Mouse (Mus musculus) lung, postnatal 4 days (tissue): ENCODE data around the gene Elane.

Experiments used
- DNase-seq, 2 experiments: peaks; one replicate each; pipeline ENCODE4 v3.0.0; 2021

The Elane gene

DNA sequence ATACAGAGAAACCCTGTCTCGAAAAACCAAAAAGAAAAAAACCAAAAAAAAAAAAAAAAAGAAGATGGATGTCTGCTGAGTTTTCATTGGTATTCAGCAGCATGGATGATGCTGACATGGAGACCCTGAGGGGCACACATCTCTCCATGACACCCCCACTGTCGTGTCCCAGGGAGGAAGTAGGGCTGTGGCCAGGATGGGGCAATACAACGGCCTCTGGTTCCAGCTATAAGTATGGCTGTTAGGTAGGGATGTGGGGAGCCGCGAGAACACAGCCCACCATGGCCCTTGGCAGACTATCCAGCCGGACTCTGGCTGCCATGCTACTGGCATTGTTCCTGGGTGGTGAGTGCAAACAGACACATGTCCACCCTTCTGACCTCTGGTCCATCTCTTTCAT lies at the start of gene Elane:
Elane (plus strand) TSS at position 194 of the 400 bp plus-strand sequence.
- DNase-seq: no peak

DNA sequence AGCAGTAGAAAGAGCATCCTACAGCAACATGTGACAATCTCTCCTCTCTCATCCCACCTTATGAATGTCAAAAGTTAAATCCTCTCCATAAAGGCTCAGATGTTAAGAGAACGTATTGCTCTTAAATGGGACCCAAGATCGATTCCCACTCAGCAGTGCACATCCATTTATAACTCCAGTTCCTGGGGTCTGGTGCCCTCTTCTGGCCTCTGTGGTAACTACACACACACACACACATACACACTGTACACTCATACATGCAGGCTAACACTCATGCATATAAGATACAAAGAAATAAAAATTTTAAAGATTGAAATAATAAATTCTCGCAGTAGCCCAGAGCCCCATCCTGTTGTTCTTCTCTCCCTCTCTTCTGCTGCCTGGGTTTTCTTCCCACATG lies 49.1 kb upstream of the Elane start:
- no peak for DNase-seq

DNA sequence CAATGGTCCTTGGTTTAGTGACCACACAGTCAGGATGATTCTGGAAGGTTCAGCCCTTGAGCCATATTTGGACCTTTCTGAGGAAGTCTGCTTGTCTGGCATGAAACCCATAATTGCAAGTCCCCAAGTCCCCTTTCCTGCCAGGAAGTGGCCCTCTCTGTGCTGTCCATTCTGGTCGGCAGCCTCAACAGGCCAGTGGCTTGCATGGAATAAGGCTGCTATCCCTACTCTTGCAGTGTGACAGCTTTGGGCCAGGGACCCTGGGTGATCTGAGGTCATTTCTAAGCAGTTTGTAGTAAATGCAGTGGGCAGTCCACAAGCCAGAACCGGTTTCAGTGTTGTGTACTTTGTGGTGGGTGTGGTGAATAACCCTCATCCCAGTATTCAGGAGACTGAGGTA lies 47.9 kb upstream of the Elane start:
- no peak for DNase-seq

DNA sequence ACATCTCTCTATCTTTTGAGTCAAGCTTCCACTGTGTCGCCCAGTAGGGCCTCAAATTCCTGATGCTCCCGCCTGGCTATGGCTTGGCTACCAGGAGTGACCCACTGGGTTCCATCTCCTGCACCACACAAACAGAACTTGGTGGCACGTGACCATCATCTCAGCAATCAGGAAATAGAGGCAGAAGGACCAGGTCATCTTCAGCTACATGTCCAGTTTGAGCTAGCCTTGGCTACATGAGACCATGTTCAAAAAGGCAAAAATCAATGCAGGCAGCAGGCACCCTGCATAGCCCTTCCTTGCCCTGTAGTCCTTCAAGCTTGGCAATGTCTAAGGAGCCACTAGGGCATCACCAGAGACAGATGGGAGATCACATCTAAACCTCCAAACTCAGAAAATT lies 46.0 kb upstream of the Elane start:
- no peak for DNase-seq

DNA sequence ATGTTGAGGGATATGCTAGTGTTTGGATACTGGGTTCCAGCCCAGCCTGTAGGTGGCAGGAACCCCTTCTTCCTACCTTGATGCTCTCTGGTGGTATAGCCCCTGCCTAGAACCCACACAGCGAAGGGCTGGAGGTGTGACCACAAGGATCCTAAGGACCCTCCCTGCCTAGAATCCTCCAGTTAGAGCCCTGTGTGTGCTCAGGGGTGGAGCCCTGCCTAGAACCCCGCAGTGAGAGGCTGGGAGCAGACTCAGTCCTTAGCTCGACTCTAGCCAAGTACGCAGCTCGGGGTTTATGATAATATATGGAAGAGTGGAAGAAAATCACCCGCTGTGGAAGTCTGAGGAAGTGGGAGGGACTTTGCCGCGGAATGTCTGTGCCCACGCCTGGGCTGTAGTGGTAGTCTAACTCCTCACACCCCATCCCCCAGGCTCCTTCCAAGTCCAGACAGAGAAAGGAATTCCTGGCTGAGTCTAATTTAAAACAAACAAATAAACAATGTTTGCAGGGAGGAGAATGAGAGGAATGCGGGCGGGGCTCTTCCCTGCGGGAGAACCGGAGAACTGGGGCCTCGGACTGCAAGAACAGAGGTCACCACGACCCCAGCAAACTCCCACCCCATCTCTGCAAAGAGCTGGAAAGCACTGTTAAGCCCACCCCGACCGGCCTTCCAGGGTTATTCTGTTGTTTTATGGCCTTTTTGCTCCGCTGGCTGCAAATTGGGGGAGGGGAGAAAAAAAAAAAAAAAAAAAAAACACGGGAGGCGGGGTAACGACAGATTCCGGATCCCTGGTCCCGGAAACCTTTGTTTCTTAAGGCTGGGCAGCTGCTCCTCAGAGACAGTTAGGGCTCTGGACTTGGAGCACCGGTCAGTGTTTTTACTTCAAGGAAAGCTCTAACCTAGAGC lies 45.1 kb upstream of the Elane start:
- DNase-seq: peak; percentile 86 to 91

DNA sequence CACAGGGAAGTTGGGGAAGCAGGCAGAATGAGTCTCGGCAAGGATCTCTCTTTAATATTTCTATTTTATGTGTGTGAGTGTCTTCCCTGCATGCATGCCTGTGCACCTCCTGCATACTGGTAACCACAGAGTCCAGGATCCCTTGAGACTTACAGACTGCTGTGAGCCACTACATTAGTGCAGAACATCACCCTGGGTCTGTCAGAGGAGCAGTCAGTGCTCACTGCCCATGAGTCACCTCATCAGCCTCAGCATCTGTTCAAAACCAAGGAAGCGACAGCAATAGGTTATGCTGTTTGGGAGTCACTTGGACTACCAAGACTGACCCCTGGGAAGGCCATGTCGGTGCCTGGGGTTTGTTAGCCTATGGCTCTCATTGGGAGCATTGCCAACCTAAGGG lies 43.7 kb upstream of the Elane start:
- DNase-seq: no peak

DNA sequence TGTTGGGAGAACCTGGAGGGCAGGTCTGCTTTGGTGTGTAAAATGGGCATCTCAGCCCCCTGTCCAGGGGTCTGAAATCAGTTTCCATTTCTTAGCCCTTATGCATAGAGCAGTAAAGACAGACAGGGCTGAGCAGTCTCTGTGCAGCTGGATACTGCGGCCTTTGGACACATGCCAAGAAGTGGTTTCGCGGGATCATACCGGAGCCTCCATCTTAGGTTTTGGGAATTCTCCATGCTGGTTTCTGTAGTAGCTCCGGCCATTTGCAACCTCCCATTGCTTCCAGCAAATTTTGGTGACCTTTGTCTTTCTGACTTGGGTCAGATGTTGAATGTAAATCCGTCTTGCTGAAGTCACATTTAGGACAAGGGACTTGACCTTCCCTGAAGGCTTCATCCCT lies 42.6 kb upstream of the Elane start:
- DNase-seq: peak in 1 of 2 experiments; percentile 49

DNA sequence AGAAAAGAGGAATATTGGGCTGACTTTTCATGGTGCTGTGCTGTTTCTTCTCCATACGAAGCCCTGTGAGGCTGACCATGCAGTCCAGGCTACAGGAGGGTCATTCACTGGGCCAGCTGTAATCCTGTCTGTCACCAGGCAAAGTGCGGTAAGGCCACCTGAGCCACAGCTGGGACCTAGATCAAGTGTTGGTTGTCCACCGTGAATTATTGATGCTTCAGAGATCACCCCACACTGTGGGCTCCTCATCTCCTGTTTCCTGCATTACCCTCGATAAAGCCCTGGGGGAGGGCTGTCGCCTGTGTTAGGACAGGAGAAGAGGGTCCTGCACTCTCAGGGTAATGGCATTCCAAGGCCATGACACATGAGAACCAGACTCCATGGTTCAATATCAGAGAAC lies 39.5 kb upstream of the Elane start:
- DNase-seq: no peak

DNA sequence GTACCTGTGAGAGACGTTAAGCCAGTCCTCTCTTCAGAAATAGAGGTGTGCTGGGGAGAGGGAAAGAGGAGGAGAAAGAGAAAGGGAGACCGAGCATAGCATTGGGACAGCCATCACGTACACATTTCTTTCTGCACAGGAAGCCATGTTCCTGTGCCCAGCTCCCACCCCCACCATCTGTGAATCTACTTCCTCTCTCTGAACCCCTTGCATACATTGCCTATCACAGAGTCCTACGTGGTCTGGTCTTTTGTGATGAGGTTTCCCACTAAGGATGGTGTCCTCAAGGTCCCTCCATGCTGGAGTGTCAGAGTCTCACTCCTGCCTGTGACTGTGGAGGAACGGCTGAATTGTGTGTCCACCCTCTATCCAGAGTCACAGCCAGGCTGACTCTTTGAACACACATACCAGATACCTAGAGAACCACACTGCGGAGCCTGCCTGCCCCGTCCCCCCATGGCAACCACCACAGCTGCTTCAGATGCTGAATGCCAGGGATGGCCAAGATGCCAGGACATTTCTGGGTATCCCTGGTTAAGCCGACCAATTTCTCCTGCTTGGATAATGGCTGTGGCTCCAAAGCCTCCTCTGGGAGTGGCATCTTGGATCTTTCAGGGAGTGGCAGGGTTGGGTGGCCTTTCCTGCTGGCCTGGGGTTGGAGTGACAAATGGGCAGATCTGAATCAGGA lies 36.0 kb upstream of the Elane start:
- peak; percentile 22 to 24 for DNase-seq

DNA sequence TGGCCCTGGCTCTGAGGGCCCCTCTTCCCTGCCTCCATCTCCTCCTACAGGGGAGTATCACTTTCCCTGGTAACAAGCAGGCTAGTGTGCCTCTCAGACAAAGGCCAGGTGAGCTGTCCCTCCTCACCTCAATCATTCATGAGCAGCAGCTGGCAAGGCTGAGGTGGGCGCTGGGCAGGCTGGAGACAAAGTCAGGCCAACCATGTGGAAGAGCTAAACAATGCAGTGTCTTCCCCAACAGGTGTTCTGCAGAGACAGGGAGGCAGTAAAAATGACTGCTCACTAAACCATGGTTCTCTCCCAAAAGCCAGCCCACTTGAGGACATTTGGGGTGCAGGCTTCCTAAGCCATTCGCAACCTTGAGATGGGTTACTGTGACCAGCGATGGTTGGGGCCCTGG lies 34.4 kb upstream of the Elane start:
- DNase-seq: no peak

DNA sequence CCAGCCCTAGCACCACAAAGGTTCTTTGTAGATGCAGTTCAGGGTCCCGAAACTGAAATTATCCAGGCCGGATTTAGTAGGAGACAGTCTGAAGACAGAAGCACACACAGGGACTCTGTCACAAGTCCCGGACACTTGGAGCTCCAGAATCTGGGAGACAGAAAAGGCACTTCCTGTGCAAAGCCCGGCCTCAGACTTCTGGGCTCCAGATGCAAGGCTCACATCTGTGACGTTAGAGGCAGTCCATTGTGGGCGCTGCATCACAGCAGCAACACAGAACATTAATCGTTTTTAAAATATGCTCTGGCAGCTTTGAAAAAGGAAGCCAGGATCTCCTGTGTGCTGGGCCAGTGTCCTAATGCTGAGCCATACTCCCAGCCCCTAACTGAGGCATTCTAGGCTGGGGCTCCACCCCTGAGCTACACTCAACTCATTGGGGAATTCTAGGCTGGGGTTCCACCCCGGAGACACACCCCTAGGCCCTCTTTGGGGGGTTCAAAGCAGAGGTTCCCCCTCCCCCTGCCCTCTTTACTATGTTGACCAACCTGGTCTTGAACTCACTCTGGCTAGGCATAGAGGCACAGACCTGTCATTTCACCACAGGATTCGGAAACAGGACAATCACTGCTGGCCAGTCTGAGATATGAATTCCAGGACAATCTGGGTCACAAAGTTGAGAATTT lies 33.8 kb upstream of the Elane start:
- peak; percentile 74 to 84 for DNase-seq

DNA sequence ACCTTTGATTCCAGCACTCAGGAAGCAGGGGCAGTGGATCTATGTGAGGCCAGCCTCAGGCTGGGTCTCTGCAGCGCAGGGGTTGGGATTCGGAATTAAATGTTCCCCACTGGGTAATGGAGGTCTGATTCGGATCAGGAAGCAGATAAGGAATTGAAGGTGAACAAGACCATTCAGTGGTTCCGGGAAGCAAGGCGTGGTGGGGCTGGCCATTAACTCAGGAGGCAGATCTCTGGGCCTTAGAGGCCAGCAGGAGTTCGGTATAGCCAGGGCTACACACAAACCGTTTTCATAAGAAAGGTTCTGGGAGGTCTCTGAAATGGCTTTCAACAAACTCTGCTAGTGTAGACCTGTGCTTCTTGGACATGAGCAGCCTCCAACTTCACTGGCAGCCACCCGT lies 33.2 kb upstream of the Elane start:
- DNase-seq: no peak

DNA sequence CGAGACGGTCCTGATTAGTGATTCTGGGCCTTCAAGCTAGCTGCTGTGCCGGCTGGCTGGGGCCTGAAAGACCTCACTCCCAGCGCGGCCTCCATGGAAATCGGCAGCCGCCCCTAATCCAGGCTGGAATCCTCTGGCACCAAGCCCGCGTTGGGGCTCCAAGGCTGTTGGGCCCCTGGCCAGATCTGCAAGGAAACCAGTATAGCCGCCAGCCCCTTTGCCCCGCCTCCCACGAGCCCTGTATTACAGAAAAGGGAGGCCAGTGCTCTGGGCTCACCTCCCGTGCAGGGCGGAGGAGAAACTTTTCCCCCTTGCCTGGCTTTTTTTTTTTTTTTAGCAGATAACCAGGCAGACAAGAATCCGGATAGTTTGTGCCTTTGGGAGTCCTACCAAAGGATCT lies 32.7 kb upstream of the Elane start:
- DNase-seq: peak; percentile 98

DNA sequence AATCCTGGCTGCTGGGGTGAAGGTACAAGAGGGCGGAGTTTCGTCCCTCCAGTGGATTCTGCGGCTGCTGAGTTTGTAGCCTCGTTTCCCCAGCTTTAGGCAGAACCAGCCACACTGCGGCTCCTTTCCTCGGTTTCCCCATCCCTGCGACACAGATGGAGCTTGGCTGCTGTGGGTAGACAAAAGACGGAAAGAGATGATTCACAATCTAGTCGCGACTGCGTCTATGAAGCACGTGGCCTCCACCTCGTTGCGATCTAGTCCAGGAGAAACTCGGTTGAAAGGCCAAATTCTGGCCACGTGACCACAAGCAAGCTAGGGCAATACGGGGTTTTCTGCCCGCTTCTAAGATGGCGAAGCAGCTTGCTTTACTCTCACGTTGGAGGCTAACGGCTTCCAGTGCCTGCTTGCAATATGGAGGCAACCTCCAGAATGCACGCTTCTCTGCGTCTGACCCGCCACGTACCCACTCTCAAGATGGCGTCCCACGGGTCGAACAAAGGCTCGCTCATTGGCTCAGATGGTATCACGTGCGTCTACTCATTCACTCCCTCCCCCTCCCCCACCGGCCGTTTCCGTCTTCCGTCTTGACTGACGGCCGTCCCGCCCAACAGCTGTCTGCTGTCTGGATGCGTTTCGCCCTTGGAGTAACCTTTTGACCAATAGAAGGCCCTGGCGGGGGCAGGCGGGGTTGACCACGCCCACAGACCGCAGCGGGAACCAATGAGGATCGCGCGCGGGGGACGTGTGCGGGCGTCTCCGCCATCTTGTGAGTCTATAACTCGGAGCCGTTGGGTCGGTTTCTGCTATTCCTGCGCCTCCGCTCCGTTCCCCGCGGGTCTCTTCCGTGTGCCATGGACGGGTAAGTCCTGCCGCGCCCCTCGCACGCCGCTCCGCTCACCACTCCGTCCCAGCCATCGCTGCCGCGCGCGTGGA lies 31.9 kb upstream of the Elane start, which contains the start of gene Ptbp1:
Ptbp1 (plus strand) TSS at position 568 of the 936 bp plus-strand sequence.
- peak; percentile 99 to 100 for DNase-seq

DNA sequence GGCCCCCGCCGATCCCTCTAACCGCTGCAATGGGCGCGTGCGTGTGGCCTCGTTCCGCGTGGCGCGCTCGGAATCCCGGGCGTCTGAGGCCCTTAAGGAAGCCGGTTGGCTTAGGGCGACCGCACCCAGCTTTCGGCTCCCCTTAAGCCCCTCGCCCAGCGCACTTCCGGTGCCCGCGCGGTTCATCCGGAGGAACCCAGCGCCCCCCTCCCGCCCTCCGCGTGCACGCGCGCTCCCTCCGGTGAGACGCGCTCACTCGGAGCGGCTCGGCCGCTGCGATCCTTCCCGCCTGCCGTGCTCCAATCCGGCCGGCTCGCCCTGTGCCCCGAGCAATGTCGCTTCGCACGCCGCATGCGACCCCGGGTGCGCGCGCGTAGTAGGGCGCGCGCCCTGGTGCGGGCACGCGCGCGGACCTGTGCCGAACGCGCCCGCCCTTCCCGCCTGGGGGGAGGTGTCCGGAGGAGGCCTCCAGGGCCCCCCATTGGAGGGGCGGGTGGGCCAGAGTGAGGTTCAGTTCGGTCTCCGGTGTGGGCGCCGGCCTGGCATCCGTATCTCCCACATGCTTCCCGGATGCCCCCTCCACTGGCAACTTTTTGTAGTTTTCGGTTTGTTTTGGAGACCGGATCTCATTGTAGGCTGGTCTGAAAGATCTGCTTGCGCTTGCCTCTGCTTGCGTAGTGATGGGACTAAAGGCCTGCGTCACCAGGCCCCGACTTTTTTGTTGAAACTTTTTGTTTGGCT lies 31.1 kb upstream of the Elane start:
- DNase-seq: peak; percentile 84 to 87

DNA sequence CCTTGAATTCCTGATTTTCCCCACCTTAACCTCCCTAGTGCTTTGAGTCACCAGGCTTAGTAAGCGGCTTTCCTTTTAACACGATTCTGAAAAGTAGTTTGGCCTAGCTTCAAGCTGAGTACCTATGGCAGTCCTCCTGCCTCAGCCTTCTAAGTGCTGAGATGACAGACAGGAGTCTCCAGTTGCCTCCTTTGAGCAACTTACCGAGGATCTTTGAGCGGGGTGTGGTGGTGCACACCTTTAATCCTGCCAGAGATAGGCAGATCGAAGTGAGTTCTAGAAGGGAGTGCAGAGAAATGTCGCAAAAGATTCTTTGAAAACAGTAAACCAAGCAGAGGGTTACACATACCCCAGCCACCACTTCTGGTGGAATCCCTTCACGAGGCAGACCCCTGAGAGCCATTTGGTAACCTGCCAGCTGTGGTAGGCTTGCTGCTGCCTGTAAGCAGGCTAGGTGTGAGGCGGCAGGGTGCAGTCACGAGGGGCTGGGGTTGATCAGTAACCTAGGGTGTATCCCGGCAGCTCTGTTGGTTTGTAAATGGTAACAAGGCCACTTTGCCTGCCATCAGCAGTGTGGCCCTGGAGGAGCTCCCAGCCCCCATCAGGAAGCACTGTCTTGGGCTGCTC lies 30.4 kb upstream of the Elane start:
- DNase-seq: peak in 1 of 2 experiments; percentile 73

DNA sequence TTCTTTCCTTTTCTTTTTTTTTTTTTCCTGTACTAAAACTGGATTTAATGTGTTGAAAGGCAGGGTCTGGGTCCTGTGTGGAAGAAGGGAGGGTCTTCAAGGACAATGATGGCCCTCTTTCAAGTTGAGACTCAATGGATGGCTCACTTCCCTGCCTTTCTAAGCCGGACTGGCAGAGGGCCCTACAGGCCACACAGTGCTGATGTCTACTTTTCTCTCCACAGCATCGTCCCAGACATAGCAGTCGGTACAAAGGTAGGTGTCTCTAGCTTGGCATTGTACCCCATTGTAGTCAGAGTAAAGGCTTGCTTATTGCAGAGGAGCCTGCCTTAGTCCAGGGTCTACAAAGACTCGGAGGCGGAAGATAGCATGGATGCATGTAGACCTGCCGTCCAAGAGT lies 29.8 kb upstream of the Elane start:
- DNase-seq: no peak

DNA sequence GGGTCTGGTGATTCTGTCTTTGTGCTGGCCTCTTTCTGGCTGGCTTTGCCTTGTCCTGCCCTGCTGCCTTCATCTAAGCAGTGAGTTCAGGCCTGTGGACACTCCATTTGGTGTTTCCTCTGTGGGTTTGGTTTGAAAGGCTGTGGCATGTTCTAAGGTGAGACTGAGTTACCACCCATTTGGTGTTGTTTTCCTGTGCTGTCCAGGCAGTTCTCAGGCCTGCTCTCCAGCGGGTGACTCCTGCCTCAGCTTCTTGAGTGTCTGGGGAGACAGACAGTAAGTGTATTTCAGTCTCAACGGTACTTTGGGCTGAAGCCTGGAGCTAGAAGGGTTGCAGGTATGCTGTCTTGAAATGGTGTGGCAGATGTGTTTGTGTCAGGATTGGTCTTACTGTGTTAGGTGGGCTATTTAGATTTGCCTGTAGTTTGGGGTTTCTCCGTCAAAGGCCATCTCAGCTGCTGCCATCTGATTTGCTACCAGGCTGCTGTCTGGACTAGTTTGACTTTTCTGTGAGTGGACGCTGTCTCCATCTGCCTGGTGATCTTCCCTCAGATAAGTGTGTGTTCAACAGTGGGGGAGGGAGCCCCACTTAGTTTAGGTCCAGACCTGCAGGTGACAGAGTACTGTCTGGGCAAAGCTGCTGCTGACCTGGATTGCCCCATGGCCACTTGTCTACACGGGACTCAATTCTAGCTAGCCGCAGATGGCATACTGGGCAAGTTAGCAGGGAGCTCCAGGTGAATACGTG lies 29.2 kb upstream of the Elane start:
- DNase-seq: no peak

DNA sequence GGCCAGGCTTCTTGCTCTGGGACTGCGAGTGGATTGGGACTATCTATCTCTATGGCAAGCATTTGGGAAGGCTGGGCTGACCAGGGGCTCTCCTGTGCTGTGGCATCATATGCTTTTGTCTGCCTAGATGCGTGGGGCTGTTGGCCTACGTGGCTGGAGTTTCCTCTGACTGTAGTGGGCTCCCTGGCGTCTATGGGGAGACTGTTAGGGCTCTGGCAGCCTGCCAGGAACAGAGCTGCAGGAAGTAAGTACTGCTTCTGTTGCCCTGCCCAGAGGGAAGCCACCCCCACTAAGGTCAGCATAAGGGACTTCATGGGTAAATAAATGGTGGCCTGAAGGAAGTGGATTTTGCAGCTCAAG lies 28.6 kb upstream of the Elane start:
- DNase-seq: peak; percentile 85 to 92

DNA sequence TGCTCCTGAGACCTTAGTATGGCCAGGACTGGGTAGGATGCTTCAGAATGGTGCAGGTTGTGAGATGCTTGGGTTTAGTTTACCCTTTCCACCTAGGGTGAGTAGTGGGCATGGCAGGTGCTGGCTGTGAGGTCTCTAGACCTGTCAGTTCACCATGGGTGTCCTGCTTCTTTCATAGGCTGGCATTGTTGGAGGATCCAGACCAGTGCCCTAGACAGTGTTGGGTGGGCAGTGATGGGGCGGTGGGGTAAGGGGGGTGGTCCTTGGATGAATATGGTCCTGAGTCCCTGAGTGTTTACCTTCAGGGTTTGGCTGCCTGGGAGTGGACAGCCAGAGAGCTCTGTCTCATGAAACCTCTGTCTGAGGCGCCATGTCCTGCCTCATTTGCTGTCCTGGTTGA lies 28.2 kb upstream of the Elane start:
- no peak for DNase-seq
